Mouse (Mus musculus) neural tube, embryonic 12.5 days (tissue): ENCODE results near the gene Pan2. TPM values are rescaled to one million over a fixed set of nuclear protein-coding genes. Genes with fewer than 3 reads are reported as not detected.
"Not testable (repeated sequence)": the region's sequence is repeated elsewhere in the genome, so short reads cannot be mapped to it uniquely, and the experiment has no call there.

ENCODE experiments used
- ATAC-seq: fragments of 200-750 bp; cut with Nextera tagmentation; 2 replicates; pipeline ENCODE4 v1.8.0; 2017; ENCODE audit warnings: low read depth, mild to moderate bottlenecking, moderate TSS enrichment, moderate library complexity; ENCODE audit not compliant: low FRiP score
- H3K27ac ChIP-seq: fragments of 300-500 bp; sonication (generic); 2 replicates; pipeline ENCODE4 v1.5.1; 2016
- H3K27me3 ChIP-seq: fragments of 300-500 bp; sonication (generic); replicated peaks from 2 replicates; pipeline ENCODE4 v1.6.1; 2016; ENCODE audit warnings: mild to moderate bottlenecking
- H3K36me3 ChIP-seq: fragments of 300-500 bp; sonication (generic); 2 replicates; pipeline ENCODE4 v1.6.1; 2016; ENCODE audit warnings: mild to moderate bottlenecking
- H3K4me1 ChIP-seq: fragments of 300-500 bp; sonication (generic); 2 replicates; pipeline ENCODE4 v1.6.1; 2016
- H3K4me2 ChIP-seq: fragments of 300-500 bp; sonication (generic); replicated peaks from 2 replicates; pipeline ENCODE4 v1.6.1; 2016; ENCODE audit warnings: mild to moderate bottlenecking
- H3K4me3 ChIP-seq: fragments of 300-500 bp; sonication (generic); 2 replicates; pipeline ENCODE4 v1.5.1; 2016
- H3K9ac ChIP-seq: fragments of 300-500 bp; sonication (generic); 2 replicates; pipeline ENCODE4 v1.6.1; 2016; ENCODE audit warnings: mild to moderate bottlenecking
- H3K9me3 ChIP-seq: fragments of 300-500 bp; sonication (generic); 2 replicates; pipeline ENCODE4 v1.6.1; 2016; ENCODE audit warnings: mild to moderate bottlenecking
- WGBS: fragments of 180-500 bp; shearing (Covaris S2); methylation state at CpG from one replicate; pipeline ENCODE4 v1.1.7; 2016; 5-methylcytosine and 5-hydroxymethylcytosine counted together
- polyA plus RNA-seq: library from polyadenylated mRNA; unstranded; fragments of >200 nt; fragmentation: Nextera tagmentation; extraction: Ambion mirVana; gene quantifications from 2 replicates; pipeline ENCODE4 v1.2.1, GENCODE M21; 2016

Gene Pan2
- polyA plus RNA-seq = 31.5 and 33.0 TPM in 2 replicates

DNA sequence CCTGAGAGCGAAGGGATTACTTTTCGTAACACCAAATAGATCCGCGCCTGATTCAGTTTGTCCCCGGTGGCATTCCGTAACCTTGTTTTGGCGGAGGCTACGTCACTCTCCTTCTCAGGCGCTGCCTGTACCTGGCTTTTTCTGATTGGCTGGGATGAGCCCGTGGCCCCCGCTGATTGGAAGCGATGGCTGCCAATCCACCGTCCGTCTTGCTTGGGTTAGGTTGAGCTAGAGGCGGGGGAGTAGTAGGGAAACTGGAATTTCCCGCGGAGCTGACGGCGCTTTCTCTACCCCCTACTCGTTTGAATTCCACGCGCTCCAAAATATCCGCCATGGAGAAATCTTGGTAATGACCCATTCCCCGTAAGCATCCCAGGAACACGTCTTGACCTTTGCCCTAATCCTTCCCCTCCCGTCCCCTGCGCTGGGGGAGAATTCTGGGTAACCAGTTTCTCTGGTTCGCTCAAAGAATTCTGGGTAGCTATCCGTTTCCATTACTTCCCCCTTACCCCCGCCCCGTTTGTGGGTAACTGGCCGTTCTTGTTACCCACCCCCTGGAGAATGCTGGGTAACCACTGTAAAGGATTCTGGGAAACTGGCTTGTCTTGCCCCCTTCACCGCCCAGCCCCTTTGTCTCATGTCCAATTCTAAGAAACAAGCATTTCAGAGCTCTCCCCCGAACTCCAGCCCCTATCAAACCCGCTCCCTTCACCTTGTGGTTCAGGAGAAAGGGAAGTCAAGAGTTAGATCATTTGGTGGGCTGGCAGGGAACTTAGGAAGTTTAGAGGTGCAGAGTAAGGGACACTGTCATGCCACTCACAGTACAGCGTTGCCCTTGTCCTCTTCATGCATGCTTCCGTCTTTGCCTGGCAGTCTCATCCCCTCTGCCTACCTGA, at the start of gene Pan2:
Gene Pan2 (plus strand): TSS at position 210 of the 896 bp plus-strand sequence.
- WGBS = 2% methylated on average over 37 of the region's 37 CpGs
- peak; percentile 99 for ATAC-seq
- Histone ChIP-seq H3K36me3 (peaks cover 10% of the 10 kb centered on the region), H3K9me3 (no peaks in the 10 kb centered on the region), H3K4me3 (peak within 1 kb of the TSS; percentile 49), H3K27me3 (no peaks in the 10 kb centered on the region), H3K4me2 (peak within 1 kb of the TSS; percentile 79), H3K27ac (peak within 1 kb of the TSS; percentile 75), H3K4me1 (peaks cover 14% of the 10 kb centered on the region), H3K9ac (peak within 1 kb of the TSS; percentile 73)

DNA sequence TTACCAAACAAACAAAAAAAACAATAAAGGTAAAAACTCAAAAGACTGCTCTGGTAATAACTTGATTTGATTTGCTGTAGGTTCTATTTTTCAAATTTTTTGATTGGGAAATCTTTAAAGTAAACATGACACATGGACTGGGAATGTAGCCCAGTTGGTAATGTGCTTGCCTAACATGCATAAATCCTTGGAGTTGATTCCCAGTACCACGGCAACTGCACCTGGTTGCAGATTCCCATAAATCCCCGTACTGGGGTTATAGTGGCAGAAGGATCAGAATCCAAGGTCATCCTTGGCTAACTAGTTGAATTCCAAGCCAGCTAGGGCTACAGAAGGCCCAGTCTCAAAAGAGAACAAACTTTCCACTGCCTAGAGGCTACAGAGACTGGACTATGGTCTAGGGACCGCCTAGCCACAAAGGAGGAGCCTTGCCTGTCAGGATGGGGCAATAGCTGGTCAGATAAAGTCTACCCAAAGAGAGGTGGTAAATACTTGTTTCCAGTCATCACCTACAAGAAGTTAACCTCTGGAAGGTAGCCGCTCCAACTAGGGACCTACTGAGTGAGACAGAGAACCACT, 49.4 kb upstream of the Pan2 start, which contains the start of gene Apon:
Gene Apon (plus strand): TSS at position 420 of the 579 bp plus-strand sequence.
- H3K9ac ChIP-seq = no peak within 1 kb of the TSS
- H3K27me3 ChIP-seq = no peaks in the 10 kb centered on the region
- WGBS = 92% methylated on average over 4 of the region's 4 CpGs
- H3K27ac ChIP-seq = no peak within 1 kb of the TSS
- H3K4me3 ChIP-seq = no peak within 1 kb of the TSS
- no peaks in the 10 kb centered on the region for H3K9me3 ChIP-seq
- ATAC-seq = no peak
- H3K4me2 ChIP-seq = no peak within 1 kb of the TSS
- peaks cover 45% of the 10 kb centered on the region for H3K36me3 ChIP-seq
- no peaks in the 10 kb centered on the region for H3K4me1 ChIP-seq

DNA sequence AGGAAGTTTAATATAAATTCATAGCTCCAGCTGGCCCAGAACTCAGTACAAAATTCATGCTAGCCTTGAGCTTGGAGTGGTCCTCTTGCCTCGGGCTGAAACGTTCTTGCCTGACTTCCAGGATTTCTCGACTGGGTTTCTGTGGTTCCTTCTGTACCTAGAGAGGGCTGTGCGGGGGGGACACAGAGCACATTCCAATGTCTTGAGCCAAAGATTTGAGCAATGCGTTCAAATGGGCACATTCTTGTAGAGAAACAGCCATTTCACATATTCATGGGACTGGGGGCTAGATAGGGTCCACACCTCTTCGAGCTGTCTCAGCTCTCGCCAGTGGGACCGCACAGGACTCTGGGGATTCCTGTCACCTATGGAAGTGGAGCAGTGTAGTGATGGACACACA, 47.2 kb upstream of the Pan2 start:
- H3K27me3 ChIP-seq = no peaks in the 10 kb centered on the region
- 90% methylated on average over 8 of the region's 8 CpGs for WGBS
- no peak for ATAC-seq

DNA sequence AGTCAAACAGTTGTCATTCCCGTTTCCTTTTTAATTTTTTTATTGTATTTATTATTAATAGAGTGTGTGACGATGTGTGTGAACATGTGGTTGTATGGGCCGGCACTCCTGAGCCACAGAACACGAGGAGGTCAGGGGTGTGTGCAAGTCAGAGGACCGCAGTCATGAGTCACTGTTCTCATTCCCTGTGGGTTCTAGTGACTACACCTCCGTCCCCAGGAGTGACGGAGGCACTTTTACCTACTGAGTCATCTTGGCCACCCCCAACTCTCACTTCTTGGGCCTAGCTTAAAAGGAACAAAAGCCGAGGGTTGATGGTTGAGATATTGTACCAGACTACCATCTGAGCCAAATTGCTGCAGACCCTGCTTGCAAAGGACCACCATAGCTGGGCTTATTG, 46.8 kb upstream of the Pan2 start:
- no peak overlapping the region for H3K27ac ChIP-seq
- H3K4me2 ChIP-seq = no peak overlapping the region
- no peaks in the 10 kb centered on the region for H3K9me3 ChIP-seq
- no peak overlapping the region for H3K9ac ChIP-seq
- H3K4me3 ChIP-seq = no peak overlapping the region
- H3K27me3 ChIP-seq = no peaks in the 10 kb centered on the region
- no peak for ATAC-seq
- no peaks in the 10 kb centered on the region for H3K4me1 ChIP-seq
- H3K36me3 ChIP-seq = peaks cover 20% of the 10 kb centered on the region
- WGBS = 70% methylated on average over 8 of the region's 8 CpGs

More for the DNA sequence above, 47.2 kb upstream of the Pan2 start:
- peaks cover 24% of the 10 kb centered on the region for H3K36me3 ChIP-seq
- no peaks in the 10 kb centered on the region for H3K9me3 ChIP-seq
- no peaks in the 10 kb centered on the region for H3K4me1 ChIP-seq
- H3K27ac ChIP-seq = no peak overlapping the region
- H3K9ac ChIP-seq = no peak overlapping the region
- no peak overlapping the region for H3K4me3 ChIP-seq
- H3K4me2 ChIP-seq = no peak overlapping the region

DNA sequence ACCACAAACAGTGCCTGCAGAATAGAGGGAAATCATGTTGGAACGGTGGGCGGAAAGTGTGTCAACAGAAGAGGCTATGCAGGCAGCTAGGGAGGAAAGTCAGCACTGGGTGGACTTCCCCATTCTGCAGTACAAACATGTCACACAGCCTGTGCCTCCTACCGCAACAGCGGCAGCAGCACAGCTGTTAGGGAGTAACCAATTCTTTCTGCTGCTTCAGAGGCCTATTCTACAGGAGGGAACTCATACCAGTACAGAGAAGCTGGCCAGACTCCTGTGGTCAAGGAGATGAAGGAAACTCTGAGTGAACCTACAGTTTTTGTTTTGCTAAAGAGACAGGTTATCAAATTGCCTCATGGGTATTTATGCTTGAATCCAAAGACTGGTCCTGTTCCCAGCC, 44.2 kb upstream of the Pan2 start:
- no peaks in the 10 kb centered on the region for H3K9me3 ChIP-seq
- H3K4me2 ChIP-seq = no peak overlapping the region
- no peak overlapping the region for H3K9ac ChIP-seq
- no peaks in the 10 kb centered on the region for H3K27me3 ChIP-seq
- no peaks in the 10 kb centered on the region for H3K36me3 ChIP-seq
- ATAC-seq = no peak
- no peak overlapping the region for H3K27ac ChIP-seq
- no peak overlapping the region for H3K4me3 ChIP-seq
- WGBS = 87% methylated on average over 4 of the region's 4 CpGs
- no peaks in the 10 kb centered on the region for H3K4me1 ChIP-seq

DNA sequence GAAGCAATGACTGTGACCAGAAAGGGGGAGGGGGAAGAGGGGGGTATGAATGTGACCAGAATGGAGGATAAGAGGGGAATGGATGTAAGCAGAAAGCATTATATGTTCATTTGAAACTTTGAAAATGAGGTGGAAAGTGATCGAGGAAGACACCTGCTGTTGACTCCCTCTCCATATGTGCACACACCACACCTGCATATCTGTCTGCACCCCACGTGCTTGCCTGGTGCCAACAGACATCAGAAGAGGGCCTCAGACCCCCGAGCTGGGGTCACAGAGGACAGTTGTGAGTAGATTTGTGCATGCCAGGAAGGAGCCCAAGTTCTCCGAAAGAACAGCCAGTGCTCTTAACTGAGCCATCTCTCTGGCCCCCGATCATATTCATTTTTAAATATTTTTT, 43.2 kb upstream of the Pan2 start:
- Histone ChIP-seq H3K27ac (no peak overlapping the region), H3K9ac (no peak overlapping the region), H3K27me3 (no peaks in the 10 kb centered on the region), H3K9me3 (no peaks in the 10 kb centered on the region), H3K36me3 (no peaks in the 10 kb centered on the region), H3K4me2 (no peak overlapping the region), H3K4me3 (no peak overlapping the region), H3K4me1 (no peaks in the 10 kb centered on the region)
- ATAC-seq = no peak
- 85% methylated on average over 5 of the region's 5 CpGs for WGBS

DNA sequence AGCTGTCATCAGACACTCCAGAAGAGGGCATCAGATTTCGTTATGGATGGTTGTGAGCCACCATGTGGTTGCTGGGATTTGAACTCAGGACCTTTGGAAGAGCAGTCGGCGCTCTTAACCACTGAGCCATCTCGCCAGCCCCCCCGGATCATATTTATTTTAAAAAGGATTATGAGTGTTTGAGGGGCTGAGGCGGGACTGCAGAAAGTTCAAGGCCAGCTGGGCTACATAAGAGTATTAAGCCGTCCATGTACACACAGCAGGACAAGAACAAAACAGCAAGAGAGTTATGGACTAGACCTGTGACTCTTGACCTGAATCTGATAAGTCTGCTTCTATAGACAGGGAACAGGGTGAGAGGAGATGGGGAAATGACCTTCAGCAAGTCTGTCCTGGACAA, 42.8 kb upstream of the Pan2 start:
- not testable (repeated sequence) for ATAC-seq

DNA sequence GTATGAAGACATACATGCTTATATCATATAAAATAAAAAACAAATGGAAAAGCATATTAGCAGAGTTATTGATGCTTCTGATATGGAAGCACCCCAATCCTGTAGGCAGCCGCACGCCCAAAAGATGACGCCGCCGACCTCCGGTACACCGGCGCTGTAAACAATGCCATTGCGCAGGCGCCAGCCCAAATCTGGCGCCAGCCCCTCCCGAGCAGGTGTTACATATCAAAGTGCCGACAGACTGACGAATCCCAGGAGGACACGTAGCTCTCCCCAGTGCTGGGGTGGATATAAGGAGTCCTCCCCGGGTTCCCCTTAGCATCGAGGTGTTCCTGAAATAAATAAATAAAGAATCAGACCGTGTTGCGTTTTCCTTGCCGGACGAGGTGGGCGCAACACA, 40.8 kb upstream of the Pan2 start:
- no peak for ATAC-seq
- Histone ChIP-seq H3K27ac (no peak overlapping the region), H3K36me3 (no peaks in the 10 kb centered on the region), H3K4me2 (no peak overlapping the region), H3K9ac (no peak overlapping the region), H3K4me1 (no peaks in the 10 kb centered on the region), H3K4me3 (no peak overlapping the region), H3K27me3 (no peaks in the 10 kb centered on the region), H3K9me3 (no peaks in the 10 kb centered on the region)
- WGBS = 83% methylated on average over 22 of the region's 22 CpGs

More for the DNA sequence above, 42.8 kb upstream of the Pan2 start:
- not testable (repeated sequence) for H3K9ac ChIP-seq, H3K36me3 ChIP-seq, H3K27me3 ChIP-seq, H3K4me2 ChIP-seq, H3K9me3 ChIP-seq, H3K27ac ChIP-seq, H3K4me1 ChIP-seq, H3K4me3 ChIP-seq
- WGBS = 84% methylated on average over 7 of the region's 7 CpGs

DNA sequence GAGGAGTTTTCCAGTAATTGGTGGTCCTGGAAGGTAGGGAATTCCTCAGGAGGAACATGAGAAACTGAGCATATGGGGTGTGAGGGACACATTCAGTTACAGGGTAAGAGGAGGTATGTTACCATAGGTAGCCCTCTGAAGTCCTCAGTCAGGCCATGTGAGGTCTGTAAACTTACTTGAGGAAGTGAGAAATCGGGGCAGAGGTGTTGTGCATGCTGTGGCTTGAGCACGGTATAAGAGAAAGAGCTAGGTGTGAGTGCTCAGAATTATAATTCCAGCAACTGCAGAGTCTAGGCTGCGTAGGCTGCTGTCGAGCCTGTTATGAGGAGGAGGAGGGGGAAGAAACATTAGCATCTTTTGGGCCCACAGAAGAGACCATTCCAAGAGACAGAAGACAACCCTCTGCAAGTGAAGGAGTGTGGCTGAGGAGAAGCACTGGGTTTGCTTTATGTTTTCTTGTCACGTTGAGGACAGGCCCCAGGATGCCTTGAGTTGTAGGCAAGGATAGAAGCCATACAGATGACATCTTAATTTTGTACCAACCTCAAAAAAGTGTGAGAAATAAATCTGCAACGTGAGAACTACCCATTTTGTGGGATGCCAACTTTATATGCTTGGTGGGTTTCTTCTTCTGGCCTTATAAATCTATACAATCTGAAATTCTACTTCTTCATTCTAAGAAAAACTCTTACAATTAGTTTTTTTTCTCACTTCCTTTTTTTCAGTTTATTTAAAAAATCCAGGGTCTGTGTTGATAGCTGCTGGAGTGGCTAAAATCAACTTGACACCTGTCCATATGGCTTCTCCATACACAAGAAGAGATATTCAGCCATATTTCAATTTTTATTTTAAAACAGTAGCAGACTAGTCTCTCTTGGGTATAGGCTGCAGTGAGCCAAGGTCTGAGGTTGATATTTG, 39.5 kb upstream of the Pan2 start:
- Histone ChIP-seq H3K27ac (no peak overlapping the region), H3K4me2 (no peak overlapping the region), H3K9me3 (no peaks in the 10 kb centered on the region), H3K27me3 (no peaks in the 10 kb centered on the region), H3K36me3 (no peaks in the 10 kb centered on the region), H3K9ac (no peak overlapping the region), H3K4me1 (no peaks in the 10 kb centered on the region), H3K4me3 (no peak overlapping the region)
- ATAC-seq = no peak
- WGBS = 80% methylated on average over 6 of the region's 6 CpGs

DNA sequence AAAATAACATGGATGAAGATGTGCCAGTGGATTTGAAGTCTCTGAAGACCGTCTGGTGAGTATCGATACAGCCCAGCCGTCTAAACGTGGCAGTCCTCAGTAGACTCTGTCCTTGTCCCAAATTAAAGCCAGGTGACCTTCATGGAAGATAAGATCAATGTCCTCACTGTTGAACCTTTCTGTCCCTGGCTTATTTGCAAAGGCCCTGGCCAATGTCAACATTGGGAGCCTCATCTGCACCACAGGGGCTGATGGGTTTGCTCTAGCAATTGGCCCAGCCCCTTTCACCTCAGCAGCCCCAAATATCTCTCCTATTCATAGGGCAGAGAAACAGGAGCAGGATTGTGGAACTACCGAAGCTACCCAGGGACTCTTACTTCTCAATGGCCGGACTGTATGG, 34.8 kb upstream of the Pan2 start, which contains the start of gene Apof:
Gene Apof (plus strand): TSS at position 301 of the 400 bp plus-strand sequence.
- no peaks in the 10 kb centered on the region for H3K27me3 ChIP-seq
- H3K4me1 ChIP-seq = peaks cover 4% of the 10 kb centered on the region; the same call in 1 of the 2 replicates
- 82% methylated on average over 6 of the region's 6 CpGs for WGBS
- H3K27ac ChIP-seq = no peak within 1 kb of the TSS
- H3K9me3 ChIP-seq = no peaks in the 10 kb centered on the region
- no peaks in the 10 kb centered on the region for H3K36me3 ChIP-seq
- H3K9ac ChIP-seq = no peak within 1 kb of the TSS
- H3K4me2 ChIP-seq = no peak within 1 kb of the TSS
- no peak for ATAC-seq
- H3K4me3 ChIP-seq = no peak within 1 kb of the TSS

DNA sequence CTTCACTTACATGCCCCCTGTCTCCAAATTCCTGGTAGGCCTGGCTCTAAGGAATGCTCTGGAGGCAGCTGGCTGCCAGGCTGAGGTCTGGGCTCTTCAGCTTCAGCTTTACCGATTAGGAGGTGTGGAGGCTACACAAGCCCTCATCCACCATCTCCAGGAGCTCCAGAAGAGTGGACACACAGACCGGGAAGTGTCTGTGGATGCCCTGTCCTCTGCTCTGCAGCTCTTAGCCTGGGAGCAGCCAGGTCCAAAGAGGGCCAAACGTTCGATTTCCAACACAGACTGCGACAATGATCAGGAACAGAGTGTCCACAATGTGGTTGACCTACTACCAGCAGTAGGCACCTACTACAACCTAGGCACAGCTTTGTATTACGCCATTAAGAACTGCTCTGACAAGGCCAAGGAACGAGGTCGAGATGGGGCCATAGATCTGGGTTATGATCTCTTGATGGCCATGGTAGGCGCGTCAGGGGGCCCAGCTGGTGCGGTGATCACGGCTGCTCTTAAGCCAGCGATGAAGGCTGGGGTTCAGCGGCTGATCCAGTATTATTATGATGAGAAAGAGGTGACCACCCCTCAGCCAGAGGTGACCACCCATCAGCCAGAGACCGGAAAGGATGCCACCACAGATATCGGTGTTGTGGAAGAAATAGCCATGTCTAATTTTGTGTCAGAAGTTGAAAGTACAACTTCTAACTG, 33.8 kb upstream of the Pan2 start:
- Histone ChIP-seq H3K27ac (no peak overlapping the region), H3K4me2 (no peak overlapping the region), H3K4me1 (peaks cover 4% of the 10 kb centered on the region; the same call in 1 of the 2 replicates), H3K4me3 (no peak overlapping the region), H3K9ac (no peak overlapping the region), H3K36me3 (no peaks in the 10 kb centered on the region), H3K9me3 (no peaks in the 10 kb centered on the region), H3K27me3 (no peaks in the 10 kb centered on the region)
- no peak for ATAC-seq
- 88% methylated on average over 16 of the region's 16 CpGs for WGBS
